Mouse (Mus musculus): ENCODE data around the gene Srrm2. TPM values are rescaled to one million over a fixed set of nuclear protein-coding genes. Genes with fewer than 3 reads are reported as not detected.

The Srrm2 gene
- 1,111 TPM for polyA plus RNA-seq (2017; shearing (Covaris generic))

GRCm38 (mm10) chr17:23790269-23791078 lies at the start of gene Srrm2:
Srrm2 (plus strand) TSS chr17:23790532.

GRCm38 (mm10) chr17:23740598-23741021 lies 49.7 kb upstream of the Srrm2 start, which contains the start of gene Paqr4:
Paqr4 (minus strand) TSS chr17:23740867.

GRCm38 (mm10) chr17:23745301-23746251 lies 44.8 kb upstream of the Srrm2 start, which contains the start of gene Kremen2:
Kremen2 (minus strand) TSS chr17:23745833.

GRCm38 (mm10) chr17:23771284-23772218 lies 18.8 kb upstream of the Srrm2 start, which contains the start of gene Flywch1:
Flywch1 (minus strand) TSS chr17:23771602.

GRCm38 (mm10) chr17:23785561-23786471 lies 4.5 kb upstream of the Srrm2 start, which contains the start of gene Flywch2:
Flywch2 (minus strand) TSS chr17:23786081.

GRCm38 (mm10) chr17:23829064-23829619 lies 38.8 kb downstream of the Srrm2 start, which contains the start of gene Elob:
Elob (minus strand) TSS chr17:23829136.

GRCm38 (mm10) chr17:23836006-23836575 lies 45.8 kb downstream of the Srrm2 start, which contains the start of gene Prss33:
Prss33 (minus strand) TSS chr17:23836056.

GRCm38 (mm10) chr17:23843812-23844273 lies 53.5 kb downstream of the Srrm2 start, which contains the start of the genes Prss32 and Prss41:
Prss32 (plus strand) TSS chr17:23843855.
Prss41 (minus strand) TSS chr17:23844172.

GRCm38 (mm10) chr17:23867756-23868155 lies 77.4 kb downstream of the Srrm2 start, which contains the start of gene Prss21:
Prss21 (plus strand) TSS chr17:23868056.

Other genes with a start within 250 kb of the Srrm2 start
- gene Zfp213, start 226.3 kb upstream of the Srrm2 start, polyA plus RNA-seq (2017; shearing (Covaris generic)), result 8.3 TPM
- gene Zfp13, start 191.0 kb upstream of the Srrm2 start, polyA plus RNA-seq (2017; shearing (Covaris generic)), result not detected
- gene Zscan10, start 189.7 kb upstream of the Srrm2 start, polyA plus RNA-seq (2017; shearing (Covaris generic)), result 19.6 TPM
- gene Mmp25, start 145.3 kb upstream of the Srrm2 start, polyA plus RNA-seq (2017; shearing (Covaris generic)), result not detected
- gene Bicdl2, start 130.0 kb upstream of the Srrm2 start, polyA plus RNA-seq (2017; shearing (Covaris generic)), result not detected
- gene Hcfc1r1, start 116.9 kb upstream of the Srrm2 start, polyA plus RNA-seq (2017; shearing (Covaris generic)), result 46.7 TPM
- gene Thoc6, start 116.7 kb upstream of the Srrm2 start, polyA plus RNA-seq (2017; shearing (Covaris generic)), result 35.4 TPM
- 38.8 TPM for gene Tnfrsf12a, start 113.1 kb upstream of the Srrm2 start, polyA plus RNA-seq (2017; shearing (Covaris generic))
- gene Cldn6, start 111.3 kb upstream of the Srrm2 start, polyA plus RNA-seq (2017; shearing (Covaris generic)), result not detected
- not detected for gene Cldn9, start 106.5 kb upstream of the Srrm2 start, polyA plus RNA-seq (2017; shearing (Covaris generic))
- gene 1520401A03Rik, start 67.7 kb upstream of the Srrm2 start, polyA plus RNA-seq (2017; shearing (Covaris generic)), result 0.27 TPM
- 57.3 TPM for gene Pkmyt1, start 64.2 kb upstream of the Srrm2 start, polyA plus RNA-seq (2017; shearing (Covaris generic))
- gene Paqr4, start 49.7 kb upstream of the Srrm2 start, polyA plus RNA-seq (2017; shearing (Covaris generic)), result 1.00 TPM
- gene Kremen2, start 44.7 kb upstream of the Srrm2 start, polyA plus RNA-seq (2017; shearing (Covaris generic)), result 0.81 TPM
- 23.4 TPM for gene Flywch1, start 18.9 kb upstream of the Srrm2 start, polyA plus RNA-seq (2017; shearing (Covaris generic))
- not detected for gene Flywch2, start 4.5 kb upstream of the Srrm2 start, polyA plus RNA-seq (2017; shearing (Covaris generic))
- gene Elob, start 38.6 kb downstream of the Srrm2 start, polyA plus RNA-seq (2017; shearing (Covaris generic)), result 324 TPM
- gene Prss33, start 45.5 kb downstream of the Srrm2 start, polyA plus RNA-seq (2017; shearing (Covaris generic)), result not detected
- gene Prss32, start 53.3 kb downstream of the Srrm2 start, polyA plus RNA-seq (2017; shearing (Covaris generic)), result not detected
- not detected for gene Prss41, start 53.6 kb downstream of the Srrm2 start, polyA plus RNA-seq (2017; shearing (Covaris generic))
- gene Prss21, start 77.5 kb downstream of the Srrm2 start, polyA plus RNA-seq (2017; shearing (Covaris generic)), result not detected
- not detected for gene Dcpp1, start 90.3 kb downstream of the Srrm2 start, polyA plus RNA-seq (2017; shearing (Covaris generic))
- not detected for gene Dcpp2, start 90.3 kb downstream of the Srrm2 start, polyA plus RNA-seq (2017; shearing (Covaris generic))
- gene Dcpp3, start 126.9 kb downstream of the Srrm2 start, polyA plus RNA-seq (2017; shearing (Covaris generic)), result not detected
- not detected for gene Sbp, start 151.1 kb downstream of the Srrm2 start, polyA plus RNA-seq (2017; shearing (Covaris generic))
- not detected for gene Sbpl, start 164.7 kb downstream of the Srrm2 start, polyA plus RNA-seq (2017; shearing (Covaris generic))
- gene Prss30, start 190.0 kb downstream of the Srrm2 start, polyA plus RNA-seq (2017; shearing (Covaris generic)), result not detected
- gene Prss22, start 207.6 kb downstream of the Srrm2 start, polyA plus RNA-seq (2017; shearing (Covaris generic)), result not detected
- gene Prss27, start 247.6 kb downstream of the Srrm2 start, polyA plus RNA-seq (2017; shearing (Covaris generic)), result 0.27 TPM